Mouse (Mus musculus) midbrain, embryonic 10.5 days (tissue): ENCODE data around the gene Olfr769. TPM values are rescaled to one million over a fixed set of nuclear protein-coding genes. Genes with fewer than 3 reads are reported as not detected.
"Not testable (repeated sequence)": the region's sequence is repeated elsewhere in the genome, so short reads cannot be mapped to it uniquely, and the experiment has no call there.

ENCODE experiments used
- DNase-seq: peaks from one replicate; pipeline ENCODE4 v3.0.0-alpha.2; 2017; ENCODE audit warnings: low spot score
- H3K27ac ChIP-seq: fragments of 300-500 bp; sonication (generic); replicated peaks from 2 replicates; pipeline ENCODE4 v1.5.1; 2016; ENCODE audit warnings: mild to moderate bottlenecking
- H3K27me3 ChIP-seq: fragments of 300-500 bp; sonication (generic); 2 replicates; pipeline ENCODE4 v1.6.1; 2016; ENCODE audit warnings: low read depth, mild to moderate bottlenecking; ENCODE audit not compliant: poor library complexity, severe bottlenecking
- H3K36me3 ChIP-seq: fragments of 300-500 bp; sonication (generic); 2 replicates; pipeline ENCODE4 v1.6.1; 2016; ENCODE audit warnings: mild to moderate bottlenecking, moderate library complexity
- H3K4me1 ChIP-seq: fragments of 300-500 bp; sonication (generic); 2 replicates; pipeline ENCODE4 v1.6.1; 2016
- H3K4me3 ChIP-seq: fragments of 300-500 bp; sonication (generic); 2 replicates; pipeline ENCODE4 v1.5.1; 2016; ENCODE audit warnings: mild to moderate bottlenecking, moderate library complexity
- H3K9me3 ChIP-seq: fragments of 300-500 bp; sonication (generic); replicated peaks from 2 replicates; pipeline ENCODE4 v1.6.1; 2016; ENCODE audit warnings: mild to moderate bottlenecking
- WGBS: fragments of 180-500 bp; shearing (Covaris S2); methylation state at CpG from one replicate; pipeline ENCODE4 v1.1.7; 2016; 5-methylcytosine and 5-hydroxymethylcytosine counted together
- polyA plus RNA-seq: library from polyadenylated mRNA; unstranded; fragments of >200 nt; fragmentation: Nextera tagmentation; extraction: Ambion mirVana; gene quantifications from 2 replicates; pipeline ENCODE4 v1.2.1, GENCODE M21; 2016

Olfr769 gene
- not detected in 2 replicates for polyA plus RNA-seq

DNA sequence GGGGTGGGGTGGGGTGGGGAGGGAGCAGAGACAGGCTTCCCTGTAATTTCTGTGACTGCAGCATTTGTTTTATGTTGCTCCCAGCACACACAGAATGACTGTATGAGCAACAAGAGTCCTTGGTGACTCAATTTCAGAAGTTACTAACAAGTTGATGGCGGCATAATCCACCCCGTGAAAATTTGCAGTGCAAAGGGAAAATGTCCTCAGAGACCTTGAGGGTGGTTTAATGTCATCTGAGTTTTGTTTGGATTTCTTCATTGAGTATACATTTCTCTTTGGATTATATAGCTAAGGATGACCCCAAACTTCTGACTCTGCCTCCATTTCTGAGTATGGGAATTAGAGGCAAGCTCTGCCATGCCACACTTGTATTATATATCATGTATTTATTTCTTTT lies at the start of gene Olfr769:
Gene Olfr769 (minus strand): TSS at position 101 of the 400 bp plus-strand sequence.
- H3K4me1 ChIP-seq: no peaks in the 10 kb centered on the region
- no peak within 1 kb of the TSS for H3K4me3 ChIP-seq
- no peak for DNase-seq
- H3K9me3 ChIP-seq: no peaks in the 10 kb centered on the region
- no peaks in the 10 kb centered on the region for H3K27me3 ChIP-seq
- WGBS: 90% methylated on average over 2 of the region's 2 CpGs
- no peaks in the 10 kb centered on the region for H3K36me3 ChIP-seq
- H3K27ac ChIP-seq: no peak within 1 kb of the TSS

DNA sequence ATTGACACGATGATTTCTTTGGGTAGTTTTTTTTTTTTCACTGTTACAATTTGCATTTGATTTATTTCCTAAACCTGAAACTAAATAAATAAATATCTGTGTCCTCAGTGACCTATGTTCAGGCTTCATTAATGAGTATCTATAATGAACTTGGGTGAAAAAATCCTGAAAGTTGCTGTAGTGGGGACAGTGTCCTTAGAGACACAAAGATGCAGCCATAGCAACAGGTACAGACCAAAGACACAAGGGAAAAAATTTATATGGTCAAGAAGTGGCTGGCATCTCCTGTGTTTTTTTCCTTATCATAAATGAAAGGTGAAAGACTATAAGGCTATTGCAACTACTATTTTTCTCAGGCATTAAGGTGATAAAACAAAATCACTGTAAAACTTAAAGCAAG lies 47.0 kb upstream of the Olfr769 start, which contains the start of gene Olfr771:
Gene Olfr771 (minus strand): TSS at position 101 of the 400 bp plus-strand sequence.
- DNase-seq: no peak
- 81% methylated on average over 1 of the region's 1 CpGs for WGBS
- H3K4me3 ChIP-seq: no peak within 1 kb of the TSS
- H3K27me3 ChIP-seq: no peaks in the 10 kb centered on the region
- H3K9me3 ChIP-seq: no peaks in the 10 kb centered on the region; the same call in 1 of the 2 replicates
- no peak within 1 kb of the TSS for H3K27ac ChIP-seq
- no peaks in the 10 kb centered on the region for H3K4me1 ChIP-seq
- H3K36me3 ChIP-seq: no peaks in the 10 kb centered on the region

DNA sequence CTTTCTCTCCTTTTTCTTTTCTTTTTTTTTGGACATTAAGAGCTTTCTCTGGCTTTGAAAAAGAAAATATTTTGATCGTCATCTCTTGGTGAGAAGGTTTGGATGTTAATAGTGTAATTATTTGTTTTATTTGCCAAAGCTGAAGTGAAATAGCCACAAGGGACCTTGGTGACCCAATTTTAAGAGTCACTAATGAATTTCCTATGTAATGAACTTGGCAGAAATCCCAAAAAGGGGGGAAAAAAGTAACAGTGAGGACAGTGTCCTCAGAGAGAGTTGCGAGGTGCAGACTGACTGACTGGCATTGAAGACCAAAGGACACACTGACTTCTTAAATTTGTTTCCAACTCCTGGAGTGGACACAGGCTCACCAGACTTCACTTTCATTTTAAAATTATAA lies 21.2 kb upstream of the Olfr769 start, which contains the start of gene Olfr770:
Gene Olfr770 (minus strand): TSS at position 101 of the 400 bp plus-strand sequence.
- Histone ChIP-seq H3K4me1 (no peaks in the 10 kb centered on the region), H3K27ac (no peak within 1 kb of the TSS), H3K9me3 (no peaks in the 10 kb centered on the region), H3K4me3 (no peak within 1 kb of the TSS), H3K36me3 (no peaks in the 10 kb centered on the region), H3K27me3 (no peaks in the 10 kb centered on the region)
- WGBS: 91% methylated on average over 2 of the region's 2 CpGs
- DNase-seq: no peak

DNA sequence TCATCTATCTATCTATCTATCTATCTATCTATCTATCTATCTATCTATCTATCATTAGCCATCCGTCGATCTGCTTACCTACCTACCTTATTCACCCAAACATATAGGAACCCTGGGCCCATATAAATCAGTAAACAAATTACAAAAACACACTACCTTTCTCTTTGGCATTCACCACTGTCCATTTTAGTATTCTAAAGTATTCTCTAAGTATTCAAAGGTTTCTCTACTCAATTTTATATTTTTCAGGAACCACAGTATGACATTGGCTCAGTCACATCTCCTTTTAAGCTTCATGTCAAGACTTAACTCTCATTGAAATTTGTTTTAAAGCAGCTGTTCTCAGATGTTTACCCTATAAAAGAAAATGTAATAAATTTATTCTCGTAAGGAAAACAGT lies 2.5 kb downstream of the Olfr769 start:
- 93% methylated on average over 3 of the region's 3 CpGs for WGBS

DNA sequence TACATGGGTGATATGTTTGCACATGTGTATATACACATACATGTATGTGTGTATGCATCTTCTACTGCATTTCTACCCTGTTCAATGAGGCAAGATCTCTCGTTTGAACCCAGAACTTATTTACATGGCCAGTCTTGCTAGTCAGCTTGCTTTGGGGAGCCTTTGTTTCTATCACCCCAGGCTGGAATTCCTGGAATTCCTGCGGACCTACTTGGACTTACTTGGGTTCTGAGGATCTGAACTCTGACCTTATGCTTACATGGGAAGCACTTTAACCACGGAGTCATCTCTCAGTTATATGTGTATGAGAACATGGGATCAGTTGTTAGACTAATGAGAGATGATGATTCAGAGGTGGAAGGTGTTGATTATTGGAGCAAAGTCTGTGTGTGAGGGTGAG lies 16.4 kb downstream of the Olfr769 start:
- no peaks in the 10 kb centered on the region for H3K4me1 ChIP-seq
- H3K27me3 ChIP-seq: no peaks in the 10 kb centered on the region
- no peak overlapping the region for H3K4me3 ChIP-seq
- H3K9me3 ChIP-seq: no peaks in the 10 kb centered on the region
- no peak overlapping the region for H3K27ac ChIP-seq
- WGBS: 44% methylated on average over 3 of the region's 3 CpGs
- H3K36me3 ChIP-seq: no peaks in the 10 kb centered on the region
- no peak for DNase-seq

More for the DNA sequence above, 2.5 kb downstream of the Olfr769 start:
- H3K27ac ChIP-seq: no peak overlapping the region
- H3K27me3 ChIP-seq: no peaks in the 10 kb centered on the region
- DNase-seq: no peak
- H3K4me1 ChIP-seq: no peaks in the 10 kb centered on the region
- H3K9me3 ChIP-seq: no peaks in the 10 kb centered on the region
- no peaks in the 10 kb centered on the region for H3K36me3 ChIP-seq
- H3K4me3 ChIP-seq: no peak overlapping the region

DNA sequence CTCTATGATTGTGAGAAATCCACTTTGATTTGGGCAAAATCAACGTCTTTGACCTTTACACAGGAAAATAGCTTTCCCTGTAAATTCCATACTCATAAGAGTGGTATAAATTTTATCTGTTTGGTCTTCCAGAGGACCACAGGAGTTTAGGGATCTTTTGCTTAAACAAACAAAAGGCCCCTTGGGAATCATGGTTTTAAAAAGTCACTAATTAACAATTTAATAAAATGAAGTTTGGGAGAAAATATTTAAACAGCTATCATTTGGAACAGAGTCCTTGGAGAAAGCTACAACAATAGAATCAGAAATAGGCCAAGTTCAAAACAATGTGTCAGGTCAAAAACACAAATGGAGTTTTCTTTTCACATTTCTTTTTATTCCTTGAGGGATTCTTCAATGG lies 18.4 kb downstream of the Olfr769 start, which contains the start of gene Olfr768:
Gene Olfr768 (minus strand): TSS at position 101 of the 400 bp plus-strand sequence.
- Histone ChIP-seq H3K27me3 (no peaks in the 10 kb centered on the region), H3K4me3 (no peak within 1 kb of the TSS), H3K27ac (no peak within 1 kb of the TSS), H3K4me1 (no peaks in the 10 kb centered on the region), H3K36me3 (no peaks in the 10 kb centered on the region), H3K9me3 (no peaks in the 10 kb centered on the region)
- DNase-seq: no peak
- 91% methylated on average over 1 of the region's 1 CpGs for WGBS

DNA sequence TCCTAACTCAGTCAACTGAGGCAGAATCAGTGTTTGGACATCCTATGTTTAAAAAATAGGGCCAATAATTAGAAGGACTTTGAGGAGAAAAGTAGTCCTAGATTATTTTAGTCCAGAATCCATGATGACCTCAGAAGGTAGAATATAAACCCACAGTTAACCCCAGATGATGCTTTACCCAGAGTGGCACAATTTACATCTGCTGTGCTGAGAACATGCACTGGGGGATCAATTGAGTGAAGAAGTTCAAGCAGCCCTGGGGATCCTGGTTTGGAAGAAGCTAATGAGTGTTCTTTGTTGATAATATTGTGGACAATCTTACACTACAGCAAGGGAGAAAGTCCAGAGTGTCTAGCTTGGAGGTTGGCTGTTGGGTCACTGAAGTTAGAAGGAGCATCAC lies 34.9 kb downstream of the Olfr769 start, which contains the start of gene Olfr767:
Gene Olfr767 (minus strand): TSS at position 101 of the 400 bp plus-strand sequence.
- H3K4me3 ChIP-seq, H3K9me3 ChIP-seq, H3K27ac ChIP-seq, H3K27me3 ChIP-seq, H3K4me1 ChIP-seq, DNase-seq, H3K36me3 ChIP-seq: not testable (repeated sequence)

DNA sequence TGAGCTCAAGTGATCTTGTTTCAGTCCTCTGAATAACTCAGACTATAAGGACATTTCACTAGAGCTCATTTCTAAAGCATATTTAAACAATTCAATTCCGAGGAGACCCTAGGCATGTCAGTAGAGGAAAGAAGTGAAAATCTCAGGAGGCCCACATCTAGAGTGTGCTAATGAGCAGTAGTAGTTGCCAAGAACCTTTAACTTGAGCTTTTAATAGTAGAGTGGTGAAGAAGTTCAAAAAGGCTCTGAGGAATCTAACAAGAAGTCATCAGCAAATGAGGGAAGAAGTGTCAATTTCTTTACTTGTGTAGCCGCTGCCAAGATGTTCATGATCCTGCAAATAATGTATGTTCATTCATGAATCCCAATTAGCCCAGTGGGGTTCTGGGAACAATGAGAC lies 48.8 kb downstream of the Olfr769 start, which contains the start of gene Olfr766-ps1:
Gene Olfr766-ps1 (minus strand): TSS at position 101 of the 400 bp plus-strand sequence.
- no peak for DNase-seq
- no peaks in the 10 kb centered on the region for H3K27me3 ChIP-seq
- no peaks in the 10 kb centered on the region for H3K36me3 ChIP-seq
- no peak within 1 kb of the TSS for H3K4me3 ChIP-seq
- 0 out of 2 replicates have a peak, but pooled peaks cover 2% of the 10 kb centered on the region for H3K9me3 ChIP-seq
- H3K4me1 ChIP-seq: no peaks in the 10 kb centered on the region
- no peak within 1 kb of the TSS for H3K27ac ChIP-seq
- WGBS: 88% methylated on average over 2 of the region's 2 CpGs

Other genes with a start within 250 kb of the Olfr769 start
- gene Gdf11, start 226.1 kb downstream of the Olfr769 start, polyA plus RNA-seq: 9.5 and 10.5 TPM in 2 replicates
- 195 and 196 TPM in 2 replicates for gene Cd63, start 216.9 kb downstream of the Olfr769 start, polyA plus RNA-seq
- gene Rdh5, start 195.0 kb downstream of the Olfr769 start, polyA plus RNA-seq: 13.3 and 14.9 TPM in 2 replicates
- gene Bloc1s1, start 193.8 kb downstream of the Olfr769 start, polyA plus RNA-seq: 216 and 236 TPM in 2 replicates
- 1.7 and 1.9 TPM in 2 replicates for gene Itga7, start 184.0 kb downstream of the Olfr769 start, polyA plus RNA-seq
- gene Mettl7b, start 156.9 kb downstream of the Olfr769 start, polyA plus RNA-seq: not detected in 2 replicates
- gene Olfr9, start 128.4 kb downstream of the Olfr769 start, polyA plus RNA-seq: not detected in 2 replicates
- gene Olfr763, start 107.1 kb downstream of the Olfr769 start, polyA plus RNA-seq: not detected in 2 replicates
- gene Olfr764-ps1, start 78.0 kb downstream of the Olfr769 start, polyA plus RNA-seq: not detected in 2 replicates
- gene Olfr765, start 67.9 kb downstream of the Olfr769 start, polyA plus RNA-seq: not detected in 2 replicates
- not detected in 2 replicates for gene Olfr766-ps1, start 48.9 kb downstream of the Olfr769 start, polyA plus RNA-seq
- gene Olfr767, start 35.0 kb downstream of the Olfr769 start, polyA plus RNA-seq: not detected in 2 replicates
- not detected in 2 replicates for gene Olfr768, start 18.5 kb downstream of the Olfr769 start, polyA plus RNA-seq
- not detected in 2 replicates for gene Olfr770, start 21.1 kb upstream of the Olfr769 start, polyA plus RNA-seq
- gene Olfr771, start 46.9 kb upstream of the Olfr769 start, polyA plus RNA-seq: not detected in 2 replicates
- not detected in 2 replicates for gene Olfr772, start 60.1 kb upstream of the Olfr769 start, polyA plus RNA-seq
- not detected in 2 replicates for gene Olfr773, start 69.6 kb upstream of the Olfr769 start, polyA plus RNA-seq
- not detected in 2 replicates for gene Olfr774, start 118.3 kb upstream of the Olfr769 start, polyA plus RNA-seq
- not detected in 2 replicates for gene Olfr775, start 130.6 kb upstream of the Olfr769 start, polyA plus RNA-seq
- not detected in 2 replicates for gene Olfr776, start 141.3 kb upstream of the Olfr769 start, polyA plus RNA-seq
- gene Olfr777, start 153.6 kb upstream of the Olfr769 start, polyA plus RNA-seq: not detected in 2 replicates
- not detected in 2 replicates for gene Olfr780, start 200.3 kb upstream of the Olfr769 start, polyA plus RNA-seq
- not detected in 2 replicates for gene Olfr781, start 211.0 kb upstream of the Olfr769 start, polyA plus RNA-seq
- not detected in 2 replicates for gene Olfr782, start 231.0 kb upstream of the Olfr769 start, polyA plus RNA-seq